Mouse (Mus musculus): Measurements from ENCODE around the gene Col19a1.

DNA sequence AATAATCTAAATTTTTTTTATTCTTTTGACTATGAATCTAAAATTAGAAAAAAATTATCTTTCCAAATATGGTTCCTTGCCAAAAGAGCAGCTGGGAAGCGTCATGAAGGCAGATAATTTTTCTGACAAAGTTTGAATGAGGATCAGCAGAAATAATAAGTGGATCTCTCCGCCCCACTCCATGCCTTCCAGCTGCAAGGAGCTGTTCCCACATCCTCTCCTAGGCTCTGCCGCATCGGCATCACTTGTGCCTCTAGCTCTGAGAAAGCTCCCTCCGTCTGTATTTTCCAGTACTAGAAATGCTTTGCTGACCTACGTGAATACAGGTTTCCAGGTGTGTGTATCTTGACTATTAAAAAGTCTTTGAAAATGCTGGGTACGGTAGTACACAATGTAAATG is 135.1 kb downstream of the Col19a1 start:
- TF ChIP-seq CTCF (IDR thresholded peaks at IDR 0.05; ENCODE audit: insufficient read depth, low read depth, low read length), result no peak
- no peak for TF ChIP-seq POLR2A (IDR thresholded peaks at IDR 0.05; ENCODE audit: insufficient read depth, low read depth, low read length)
